Mouse (Mus musculus) forebrain, embryonic 15.5 days (tissue): ENCODE measurements around the gene Rheb. TPM values are rescaled to one million over a fixed set of nuclear protein-coding genes. Genes with fewer than 3 reads are reported as not detected.

Source experiments
- ATAC-seq: fragments of 200-750 bp; cut with Nextera tagmentation; replicated peaks from 2 replicates; pipeline ENCODE4 v1.8.0; 2017; ENCODE audit warnings: mild to moderate bottlenecking, moderate TSS enrichment, moderate library complexity
- H3K27ac ChIP-seq: fragments of 300-500 bp; sonication (generic); replicated peaks from 2 replicates; pipeline ENCODE4 v1.5.1; 2015; ENCODE audit warnings: mild to moderate bottlenecking, inconsistent platforms
- H3K27me3 ChIP-seq: fragments of 300-500 bp; sonication (generic); 2 replicates; pipeline ENCODE4 v1.6.1; 2015; ENCODE audit warnings: inconsistent platforms
- H3K36me3 ChIP-seq: fragments of 300-500 bp; sonication (generic); 2 replicates; pipeline ENCODE4 v1.6.1; 2015; ENCODE audit warnings: mild to moderate bottlenecking, inconsistent platforms
- H3K4me1 ChIP-seq: fragments of 300-500 bp; sonication (generic); 2 replicates; pipeline ENCODE4 v1.6.1; 2015; ENCODE audit warnings: inconsistent platforms
- H3K4me2 ChIP-seq: fragments of 300-500 bp; sonication (generic); replicated peaks from 2 replicates; pipeline ENCODE4 v1.6.1; 2015; ENCODE audit warnings: mild to moderate bottlenecking, inconsistent platforms
- H3K4me3 ChIP-seq: fragments of 300-500 bp; sonication (generic); 2 replicates; pipeline ENCODE4 v1.5.1; 2015; ENCODE audit warnings: mild to moderate bottlenecking, inconsistent platforms
- H3K9ac ChIP-seq: fragments of 300-500 bp; sonication (generic); replicated peaks from 2 replicates; pipeline ENCODE4 v1.6.1; 2015; ENCODE audit warnings: mild to moderate bottlenecking, inconsistent platforms
- H3K9me3 ChIP-seq: fragments of 300-500 bp; sonication (generic); 2 replicates; pipeline ENCODE4 v1.6.1; 2016; ENCODE audit warnings: inconsistent platforms
- WGBS: fragments of 180-500 bp; shearing (Covaris S2); methylation state at CpG from one replicate; pipeline ENCODE4 v1.1.7; 2015; ENCODE audit warnings: mixed read lengths; 5-methylcytosine and 5-hydroxymethylcytosine counted together
- polyA plus RNA-seq: library from polyadenylated mRNA; unstranded; fragments of >200 nt; fragmentation: Nextera tagmentation; extraction: Ambion mirVana; gene quantifications from 2 replicates; pipeline ENCODE4 v1.2.1, GENCODE M21; 2015

Gene Rheb
- polyA plus RNA-seq, 1 experiment from 2014 or later: 243 TPM

GRCm38 (mm10) chr5:24813946-24814345 lies 28.5 kb downstream of the Rheb start:
- Histone ChIP-seq H3K27ac (no peak overlapping the region), H3K9me3 (no peaks in the 10 kb centered on the region), H3K9ac (no peak overlapping the region), H3K4me1 (no peaks in the 10 kb centered on the region), H3K4me2 (no peak overlapping the region), H3K27me3 (no peaks in the 10 kb centered on the region), H3K36me3 (peaks cover 54% of the 10 kb centered on the region), H3K4me3 (no peak overlapping the region)
- no peak for ATAC-seq
- WGBS: 92% methylated on average over 3 of the region's 3 CpGs

DNA sequence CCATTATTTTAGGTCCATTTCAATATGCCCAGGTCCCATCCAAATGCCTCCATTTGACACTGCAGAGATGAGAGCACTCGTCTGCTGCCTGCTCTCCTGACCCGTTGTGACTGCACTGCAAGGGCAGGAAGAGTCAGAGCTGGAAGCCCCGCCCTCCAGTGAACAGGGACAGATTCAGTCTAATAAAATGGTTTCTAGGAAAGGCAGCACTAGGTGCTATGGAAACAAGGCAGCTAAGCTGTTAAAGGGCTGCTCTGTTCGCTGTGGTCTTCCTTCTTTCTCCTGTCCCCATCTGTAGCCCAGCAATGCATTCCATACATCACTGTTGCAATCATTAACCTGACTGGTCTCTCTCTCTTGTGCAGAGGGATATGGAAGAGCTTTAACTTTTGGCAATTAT lies 29.4 kb downstream of the Rheb start:
- no peak overlapping the region for H3K4me2 ChIP-seq
- H3K36me3 ChIP-seq: peaks cover 59% of the 10 kb centered on the region
- H3K4me3 ChIP-seq: no peak overlapping the region
- WGBS: 77% methylated on average over 4 of the region's 4 CpGs
- H3K9ac ChIP-seq: no peak overlapping the region
- no peak for ATAC-seq
- no peak overlapping the region for H3K27ac ChIP-seq
- H3K9me3 ChIP-seq: no peaks in the 10 kb centered on the region
- no peaks in the 10 kb centered on the region for H3K27me3 ChIP-seq
- H3K4me1 ChIP-seq: no peaks in the 10 kb centered on the region

DNA sequence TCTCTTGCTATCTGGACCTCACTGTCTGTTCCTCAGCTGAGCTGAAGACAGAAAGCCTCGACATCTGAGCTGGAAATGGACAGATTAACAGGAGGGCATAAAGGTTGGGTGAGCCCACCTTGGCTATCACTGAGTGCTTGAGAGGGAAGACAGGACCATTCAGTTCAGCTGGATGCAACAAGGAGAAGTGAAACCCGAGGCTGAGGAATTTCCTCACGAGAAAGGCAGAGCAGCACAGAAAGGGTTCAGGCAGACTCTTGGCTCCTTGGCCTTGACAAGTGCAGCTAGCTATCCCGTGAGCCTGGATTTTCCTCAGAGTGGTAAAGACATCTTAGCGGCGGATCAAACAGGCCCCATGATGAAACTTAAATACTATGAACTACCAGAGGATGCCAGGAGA lies 37.2 kb downstream of the Rheb start:
- peaks cover 62% of the 10 kb centered on the region for H3K36me3 ChIP-seq

GRCm38 (mm10) chr5:24804661-24805060 lies 37.8 kb downstream of the Rheb start:
- WGBS: 85% methylated on average over 8 of the region's 8 CpGs
- no peak overlapping the region for H3K4me3 ChIP-seq
- no peak for ATAC-seq
- H3K36me3 ChIP-seq: peaks cover 62% of the 10 kb centered on the region
- H3K27ac ChIP-seq: no peak overlapping the region
- no peaks in the 10 kb centered on the region for H3K27me3 ChIP-seq
- no peak overlapping the region for H3K9ac ChIP-seq
- H3K4me2 ChIP-seq: no peak overlapping the region
- H3K9me3 ChIP-seq: no peaks in the 10 kb centered on the region
- no peaks in the 10 kb centered on the region for H3K4me1 ChIP-seq

More for the DNA sequence above, 37.2 kb downstream of the Rheb start:
- no peak overlapping the region for H3K9ac ChIP-seq
- H3K27ac ChIP-seq: no peak overlapping the region
- H3K9me3 ChIP-seq: no peaks in the 10 kb centered on the region
- no peaks in the 10 kb centered on the region for H3K4me1 ChIP-seq
- H3K4me3 ChIP-seq: no peak overlapping the region
- H3K27me3 ChIP-seq: no peaks in the 10 kb centered on the region
- H3K4me2 ChIP-seq: no peak overlapping the region
- no peak for ATAC-seq
- 78% methylated on average over 6 of the region's 6 CpGs for WGBS

GRCm38 (mm10) chr5:24801841-24802624 lies 40.4 kb downstream of the Rheb start:
- H3K9me3 ChIP-seq: no peaks in the 10 kb centered on the region
- no peak overlapping the region for H3K4me3 ChIP-seq
- no peak for ATAC-seq
- H3K9ac ChIP-seq: no peak overlapping the region
- no peak overlapping the region for H3K27ac ChIP-seq
- H3K27me3 ChIP-seq: no peaks in the 10 kb centered on the region
- 87% methylated on average over 6 of the region's 6 CpGs for WGBS
- peaks cover 43% of the 10 kb centered on the region for H3K36me3 ChIP-seq
- H3K4me2 ChIP-seq: no peak overlapping the region
- H3K4me1 ChIP-seq: no peaks in the 10 kb centered on the region

- ATAC-seq: no peak
- H3K4me2 ChIP-seq: no peak overlapping the region
- no peak overlapping the region for H3K9ac ChIP-seq
- H3K27ac ChIP-seq: no peak overlapping the region
- H3K36me3 ChIP-seq: peaks cover 28% of the 10 kb centered on the region
- no peaks in the 10 kb centered on the region for H3K9me3 ChIP-seq
- H3K27me3 ChIP-seq: no peaks in the 10 kb centered on the region
- H3K4me3 ChIP-seq: no peak overlapping the region
- H3K4me1 ChIP-seq: no peaks in the 10 kb centered on the region
These were observed 42.0 kb downstream of the Rheb start for GRCm38 (mm10) chr5:24800416-24800815.

- peaks cover 13% of the 10 kb centered on the region for H3K36me3 ChIP-seq
- H3K27ac ChIP-seq: no peak overlapping the region
- H3K4me1 ChIP-seq: no peaks in the 10 kb centered on the region
- H3K4me2 ChIP-seq: no peak overlapping the region
- no peak overlapping the region for H3K9ac ChIP-seq
- ATAC-seq: no peak
- H3K9me3 ChIP-seq: no peaks in the 10 kb centered on the region
- no peaks in the 10 kb centered on the region for H3K27me3 ChIP-seq
- H3K4me3 ChIP-seq: no peak overlapping the region
- 70% methylated on average over 10 of the region's 10 CpGs for WGBS
These were observed 43.8 kb downstream of the Rheb start for GRCm38 (mm10) chr5:24798639-24799038.

DNA sequence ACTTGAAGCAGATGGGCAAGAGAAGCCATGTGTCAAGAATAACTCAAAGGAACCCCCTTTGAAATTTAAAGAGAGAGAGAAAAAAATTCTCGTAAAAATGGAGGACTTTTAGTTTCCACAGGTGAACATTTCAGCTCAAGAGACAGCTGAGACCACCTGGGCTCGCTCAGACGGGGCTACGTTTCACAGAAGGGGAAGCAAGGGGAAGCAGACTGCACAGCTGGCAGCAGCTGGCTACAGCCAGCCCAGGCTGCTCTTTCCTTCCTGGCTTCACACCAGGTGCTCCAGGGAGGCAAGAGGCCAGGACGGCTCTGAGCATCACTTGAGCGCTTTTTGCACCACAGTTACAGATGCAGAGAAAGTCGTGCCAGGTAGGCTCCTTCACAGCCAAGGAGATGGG lies 44.6 kb downstream of the Rheb start:
- Histone ChIP-seq H3K4me3 (no peak overlapping the region), H3K27me3 (no peaks in the 10 kb centered on the region), H3K4me2 (no peak overlapping the region), H3K27ac (no peak overlapping the region), H3K36me3 (peaks cover 7% of the 10 kb centered on the region; the same call in 1 of the 2 replicates), H3K4me1 (no peaks in the 10 kb centered on the region), H3K9me3 (no peaks in the 10 kb centered on the region), H3K9ac (no peak overlapping the region)
- no peak for ATAC-seq
- WGBS: 55% methylated on average over 7 of the region's 7 CpGs

GRCm38 (mm10) chr5:24792961-24793360 lies 49.5 kb downstream of the Rheb start:
- H3K4me1 ChIP-seq: no peaks in the 10 kb centered on the region
- no peak overlapping the region for H3K9ac ChIP-seq
- H3K4me2 ChIP-seq: no peak overlapping the region
- no peak for ATAC-seq
- no peaks in the 10 kb centered on the region for H3K27me3 ChIP-seq
- no peak overlapping the region for H3K27ac ChIP-seq
- H3K9me3 ChIP-seq: no peaks in the 10 kb centered on the region
- H3K36me3 ChIP-seq: no peaks in the 10 kb centered on the region
- H3K4me3 ChIP-seq: no peak overlapping the region
- WGBS: 75% methylated on average over 7 of the region's 7 CpGs

DNA sequence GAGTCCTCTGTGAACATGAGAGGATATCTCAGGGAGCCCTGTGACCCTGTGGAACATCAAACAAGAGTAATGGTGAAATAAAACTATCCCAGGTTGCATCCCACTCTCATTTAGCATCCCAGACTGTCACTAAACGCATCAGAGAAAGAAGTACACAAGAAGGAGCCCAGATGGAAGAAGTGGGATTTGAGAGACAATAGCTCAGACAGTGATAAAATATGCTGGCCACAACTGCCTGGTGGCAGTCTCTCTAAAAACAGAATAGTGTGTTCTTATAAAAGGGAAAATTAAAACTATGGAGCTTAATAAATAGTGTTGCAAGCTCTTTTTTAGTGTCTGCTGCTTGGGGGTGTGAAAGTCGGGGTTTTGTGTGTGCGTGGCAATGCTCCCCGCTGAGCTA lies 59.5 kb downstream of the Rheb start:
- Histone ChIP-seq H3K27me3 (peaks cover 4% of the 10 kb centered on the region; the same call in 1 of the 2 replicates), H3K4me1 (peaks cover 4% of the 10 kb centered on the region; the same call in 1 of the 2 replicates), H3K9ac (no peak overlapping the region), H3K4me3 (no peak overlapping the region), H3K36me3 (no peaks in the 10 kb centered on the region), H3K4me2 (no peak overlapping the region), H3K27ac (no peak overlapping the region), H3K9me3 (no peaks in the 10 kb centered on the region)
- WGBS: 87% methylated on average over 4 of the region's 4 CpGs
- ATAC-seq: no peak

GRCm38 (mm10) chr5:24781048-24781447 lies 61.4 kb downstream of the Rheb start:
- H3K9ac ChIP-seq: no peak overlapping the region
- no peak overlapping the region for H3K4me3 ChIP-seq
- H3K27ac ChIP-seq: no peak overlapping the region
- 11% methylated on average over 5 of the region's 5 CpGs for WGBS
- H3K4me2 ChIP-seq: no peak overlapping the region
- peaks cover 4% of the 10 kb centered on the region; the same call in 1 of the 2 replicates for H3K4me1 ChIP-seq
- no peak for ATAC-seq
- no peaks in the 10 kb centered on the region for H3K36me3 ChIP-seq
- H3K9me3 ChIP-seq: no peaks in the 10 kb centered on the region
- peaks cover 4% of the 10 kb centered on the region; the same call in 1 of the 2 replicates for H3K27me3 ChIP-seq

DNA sequence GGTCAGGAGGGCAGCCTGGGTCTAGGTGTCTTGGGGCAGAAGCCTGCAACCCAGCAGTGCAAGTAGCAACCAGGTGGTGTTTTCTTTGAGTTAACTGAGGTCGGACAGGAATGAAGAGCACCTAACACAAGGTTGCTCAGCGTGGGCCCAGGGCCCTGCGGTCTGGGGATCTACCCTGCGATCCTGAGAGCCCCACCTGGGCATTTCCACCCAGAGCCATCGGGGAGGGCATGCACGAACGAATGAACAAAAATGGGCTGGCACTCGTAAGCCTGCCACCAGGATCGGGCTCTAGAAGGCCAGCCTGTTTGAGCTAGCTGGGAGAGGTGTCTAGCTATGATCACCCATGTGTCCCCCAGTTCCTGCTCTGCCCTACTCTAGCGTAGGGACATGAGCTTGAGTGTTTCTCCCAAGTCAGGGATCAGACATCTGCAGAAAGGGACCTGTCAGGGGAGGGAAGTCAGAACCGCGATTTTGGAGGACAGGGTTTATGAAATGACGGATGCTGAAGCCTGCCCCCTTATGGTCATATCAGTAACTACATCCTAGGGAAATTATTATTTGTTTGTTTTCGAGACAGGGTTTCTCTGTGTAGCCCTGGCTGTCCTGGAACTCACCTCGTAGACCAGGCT lies 62.4 kb downstream of the Rheb start:
- no peak for ATAC-seq
- Histone ChIP-seq H3K4me1 (peaks cover 5% of the 10 kb centered on the region; the same call in 1 of the 2 replicates), H3K4me3 (no peak overlapping the region), H3K9ac (no peak overlapping the region), H3K27ac (no peak overlapping the region), H3K4me2 (no peak overlapping the region), H3K36me3 (no peaks in the 10 kb centered on the region), H3K9me3 (no peaks in the 10 kb centered on the region), H3K27me3 (peaks cover 4% of the 10 kb centered on the region; the same call in 1 of the 2 replicates)
- WGBS: 44% methylated on average over 15 of the region's 15 CpGs
